Mouse (Mus musculus) G1E (cell line): ENCODE data around the gene Mlip.

ENCODE experiments used
- CTCF ChIP-seq: IDR thresholded peaks from 2 replicates; pipeline ENCODE4 v1.5.1; 2012; ENCODE audit warnings: low read depth, low read length, inconsistent platforms, mixed read lengths
- GATA1 ChIP-seq: IDR thresholded peaks from 2 replicates; pipeline ENCODE4 v1.6.1; 2012; ENCODE audit warnings: borderline replicate concordance, low read length, inconsistent platforms, mixed read lengths
- GATA2 ChIP-seq: IDR thresholded peaks from 2 replicates; pipeline ENCODE4 v1.6.1; 2012; ENCODE audit warnings: low read depth, low read length, inconsistent platforms, borderline replicate concordance
- POLR2AphosphoS5 ChIP-seq: IDR thresholded peaks from 2 replicates; pipeline ENCODE4 v1.6.1; 2012; ENCODE audit warnings: low read depth, low read length, inconsistent platforms; ENCODE audit not compliant: insufficient replicate concordance
- TAL1 ChIP-seq: conservative IDR thresholded peaks from 2 replicates; pipeline ENCODE4 v1.6.1; 2012; ENCODE audit warnings: low read depth, low read length, inconsistent platforms, mixed read lengths

- no peak for TF ChIP-seq GATA2
- no peak for TF ChIP-seq CTCF
- no peak for TF ChIP-seq POLR2AphosphoS5
- TF ChIP-seq GATA1: no peak
- TF ChIP-seq TAL1: no peak
These were observed 17.9 kb upstream of the Mlip start for GRCm38 (mm10) chr9:77370706-77371105.
